Mouse (Mus musculus) bone marrow macrophage, adult 2 months (primary cell): Measurements from ENCODE around the gene Fgfr2.

Experiments
- CTCF ChIP-seq: IDR thresholded peaks from 2 replicates; pipeline ENCODE4 v1.5.1; 2012; ENCODE audit warnings: low read depth, mild to moderate bottlenecking, low read length, moderate library complexity
- POLR2A ChIP-seq: IDR thresholded peaks from 2 replicates; pipeline ENCODE4 v1.6.1; 2012; ENCODE audit warnings: mild to moderate bottlenecking, low read depth, low read length, borderline replicate concordance

DNA sequence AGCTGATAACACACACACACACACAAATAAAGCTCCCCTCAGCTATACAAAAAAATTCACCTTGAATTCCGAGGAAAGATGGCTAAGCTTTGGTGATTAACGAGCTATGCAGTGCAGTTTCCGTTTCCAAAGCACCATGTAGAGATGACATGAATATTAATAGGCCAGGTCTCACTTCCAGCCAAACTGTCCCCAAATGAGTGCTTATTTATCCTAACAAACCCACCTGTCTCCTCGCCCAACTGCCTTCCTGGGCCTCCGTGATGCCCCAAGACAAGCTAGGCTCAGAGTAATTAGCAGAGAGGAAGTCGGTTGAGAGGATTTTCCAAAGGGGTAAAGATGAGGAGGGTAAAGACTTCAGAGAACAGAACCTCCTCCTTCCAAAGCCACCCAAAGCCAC is 2652.1 kb downstream of the Fgfr2 start:
- TF ChIP-seq POLR2A (no peak), CTCF (no peak)
